Mouse (Mus musculus) right cerebral cortex, postnatal 4 days (tissue): ENCODE measurements around the gene Shroom3.

ENCODE experiments used
- DNase-seq: peaks from one replicate; pipeline ENCODE4 v3.0.0-alpha.2; 2022

Gene Shroom3

DNA sequence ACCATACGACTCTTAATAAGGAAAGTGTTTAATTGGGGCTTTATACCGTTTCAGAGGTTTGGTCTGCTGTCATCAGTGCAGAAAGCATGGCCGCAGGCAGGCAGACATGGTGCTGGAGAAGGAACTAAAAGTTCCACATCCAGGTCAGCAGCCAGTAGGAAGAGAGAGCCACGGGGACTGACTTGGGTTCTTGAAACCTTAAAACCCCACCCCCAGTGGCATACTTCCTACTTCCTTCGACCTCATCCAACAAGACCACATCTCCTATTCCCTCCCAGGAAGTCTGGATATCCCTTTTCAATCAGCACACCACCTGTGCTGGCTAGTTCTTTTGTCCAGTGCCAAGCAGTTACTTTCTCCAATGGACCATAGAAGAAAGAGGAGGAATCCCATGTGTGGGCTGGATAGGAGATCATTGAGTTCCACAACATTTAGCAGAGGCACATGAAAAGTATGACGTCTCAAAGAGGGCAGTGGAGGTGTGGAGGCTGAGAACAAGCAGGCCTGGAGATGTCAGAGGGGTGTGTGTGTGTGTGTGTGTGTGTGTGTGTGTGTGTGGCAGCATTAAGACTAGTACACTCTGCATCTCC lies 76.0 kb downstream of the Shroom3 start:
- DNase-seq, result no peak

DNA sequence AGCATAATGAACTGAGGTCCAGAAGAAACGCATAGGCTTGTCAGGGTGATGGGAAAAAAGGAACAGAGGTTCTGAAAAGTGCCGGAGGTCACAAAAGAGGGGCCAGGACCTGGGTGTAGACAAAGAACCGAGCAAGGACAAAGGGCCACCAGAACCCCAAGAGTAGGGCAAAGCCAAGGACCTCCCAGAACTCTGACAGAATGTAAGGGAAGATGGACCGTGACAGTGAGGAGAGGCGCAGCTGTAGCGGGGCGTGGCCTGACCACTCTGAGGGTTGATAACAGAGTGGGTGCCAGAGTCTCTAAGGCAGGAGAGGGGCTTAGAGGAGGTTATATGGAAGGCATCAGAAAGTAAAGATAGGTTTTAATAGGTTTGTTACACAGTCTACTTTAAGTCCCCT lies 77.3 kb downstream of the Shroom3 start:
- DNase-seq, result no peak

DNA sequence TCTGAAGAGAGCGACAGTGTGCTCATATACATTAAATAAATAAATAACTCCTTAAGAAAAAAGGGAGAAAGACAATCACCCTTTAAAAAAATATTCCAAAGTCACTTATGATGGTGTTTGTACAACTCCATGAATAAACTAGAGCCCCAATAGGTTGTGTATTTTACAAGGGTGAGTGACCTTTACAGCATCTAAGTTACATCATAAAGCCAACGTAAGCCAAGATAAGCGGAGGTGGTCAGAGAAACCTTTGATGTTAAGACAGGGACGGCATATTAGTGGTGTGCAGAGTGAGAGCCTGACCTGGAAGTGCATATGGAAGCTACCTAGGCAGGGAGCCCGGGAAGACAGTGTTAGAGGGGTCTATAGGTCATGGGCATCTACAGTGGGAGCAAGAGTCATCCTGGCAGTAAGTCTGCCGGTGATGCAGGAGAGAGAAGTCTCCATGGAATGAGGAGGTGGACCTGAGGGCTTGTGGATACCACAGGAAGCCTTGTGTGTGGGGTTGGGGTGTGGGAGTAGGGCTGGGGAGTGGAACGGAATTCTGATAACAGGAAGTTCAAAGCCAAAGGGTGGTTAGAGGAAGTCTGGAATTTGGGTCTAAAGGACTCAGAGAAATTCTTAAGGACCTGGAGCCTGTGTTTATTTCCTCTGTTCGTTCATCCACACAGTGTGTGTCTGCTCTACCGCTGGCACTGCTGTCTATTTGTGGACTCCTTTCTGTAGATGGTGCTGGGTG lies 78.5 kb downstream of the Shroom3 start:
- DNase-seq, result no peak

DNA sequence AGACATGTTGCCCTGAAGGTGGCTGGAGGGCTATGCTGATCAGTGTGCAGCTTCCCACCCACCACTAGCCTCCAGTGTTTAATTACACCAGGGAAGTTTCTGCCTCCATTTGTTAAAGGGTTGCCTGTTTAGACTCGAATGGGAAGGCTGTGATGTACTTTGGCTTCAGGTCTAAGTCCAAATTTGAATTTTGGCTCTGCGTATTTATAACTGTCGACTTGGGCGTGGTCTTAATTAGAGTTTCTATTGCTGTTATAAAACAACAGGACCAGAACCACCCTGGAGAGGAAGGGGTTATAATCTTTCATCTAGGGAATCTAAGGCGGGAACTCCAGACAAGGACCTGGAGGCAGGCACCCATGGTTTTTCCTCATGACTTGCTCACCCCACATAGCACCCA lies 79.2 kb downstream of the Shroom3 start:
- no peak for DNase-seq

DNA sequence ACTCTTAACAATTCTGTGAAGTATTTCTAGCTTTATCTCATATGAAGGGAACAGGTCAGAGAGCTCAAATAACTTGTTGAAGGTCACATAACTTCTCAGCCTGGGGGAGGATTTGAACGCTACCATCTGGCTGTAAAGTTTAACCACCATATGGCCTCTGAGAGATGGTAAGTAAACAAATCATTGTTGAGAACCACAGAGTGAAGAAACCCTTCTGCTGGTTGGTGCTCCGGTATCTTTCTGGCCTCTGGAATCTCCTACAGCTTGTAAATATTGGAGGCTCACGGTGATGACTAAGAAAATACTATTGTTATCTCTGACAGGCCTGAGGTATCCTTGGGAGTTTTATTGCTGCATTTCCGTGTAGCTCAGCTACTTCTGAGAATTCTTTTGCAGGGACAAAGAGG lies 80.3 kb downstream of the Shroom3 start:
- DNase-seq, result no peak

DNA sequence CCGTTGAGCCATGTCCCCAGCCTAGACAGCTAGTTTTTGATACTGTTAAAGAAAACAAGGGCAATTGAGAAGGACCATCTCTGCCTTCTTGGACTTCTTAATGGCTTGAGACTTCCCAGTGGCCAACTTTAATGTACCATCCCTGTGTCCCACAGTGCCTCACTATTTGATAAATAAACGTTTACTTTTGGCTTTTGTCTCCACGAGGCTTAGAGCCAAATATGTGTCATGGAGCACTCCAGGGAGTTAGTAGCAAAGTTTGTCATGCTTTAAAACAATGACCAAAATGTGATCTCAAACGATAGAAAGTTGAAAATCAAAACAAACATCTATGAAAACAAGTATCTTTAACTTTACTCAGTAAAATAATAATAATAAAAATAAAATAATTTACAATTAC lies 83.1 kb downstream of the Shroom3 start:
- no peak for DNase-seq

DNA sequence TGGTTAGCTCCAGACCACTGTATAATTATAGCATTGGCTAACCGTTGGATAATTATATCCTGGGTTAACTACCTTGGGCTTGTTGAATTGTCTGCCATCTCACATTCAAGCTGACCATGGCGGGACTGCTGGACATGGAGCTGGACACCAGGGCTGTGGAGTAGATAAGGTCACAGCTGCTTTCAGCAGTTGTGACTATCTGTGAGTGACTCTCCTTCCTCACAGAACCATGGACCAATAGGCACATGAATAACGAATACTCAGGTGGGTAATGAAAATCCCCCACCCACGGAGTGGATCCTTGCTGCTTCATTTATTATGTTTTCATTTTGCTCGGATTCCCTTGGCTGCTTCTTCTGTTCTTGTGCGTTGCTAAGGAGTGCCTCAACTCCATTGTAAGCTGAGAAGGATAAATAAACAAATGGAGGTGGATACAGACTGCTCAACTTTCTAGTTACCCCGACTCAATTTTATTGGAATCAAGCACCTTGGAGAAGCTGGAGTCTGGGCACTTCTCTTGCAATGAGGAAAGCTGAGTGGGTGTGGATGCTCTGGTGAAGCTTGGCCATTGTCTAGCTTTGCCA lies 84.1 kb downstream of the Shroom3 start:
- DNase-seq, result no peak

DNA sequence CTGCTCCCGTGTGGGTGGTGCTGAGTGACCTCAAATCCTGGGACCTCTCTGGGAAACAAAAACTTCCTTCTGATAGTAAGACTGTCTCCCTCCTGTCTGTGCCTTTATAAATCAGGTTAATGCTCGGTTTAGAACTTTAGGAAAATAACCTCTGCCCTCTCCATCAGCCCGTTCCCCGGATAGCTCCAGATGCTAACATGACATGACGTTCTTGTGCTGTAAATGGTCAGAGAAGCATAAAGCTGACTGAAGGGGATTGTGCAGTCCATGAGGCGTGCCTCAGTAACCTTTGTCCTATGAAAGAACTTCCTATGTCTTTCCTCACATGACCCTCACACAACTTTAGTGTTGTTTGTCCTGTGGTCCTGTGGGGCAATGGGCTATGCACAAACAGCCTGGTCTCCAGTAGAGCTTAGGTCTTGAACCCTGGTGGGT lies 84.6 kb downstream of the Shroom3 start:
- no peak for DNase-seq

DNA sequence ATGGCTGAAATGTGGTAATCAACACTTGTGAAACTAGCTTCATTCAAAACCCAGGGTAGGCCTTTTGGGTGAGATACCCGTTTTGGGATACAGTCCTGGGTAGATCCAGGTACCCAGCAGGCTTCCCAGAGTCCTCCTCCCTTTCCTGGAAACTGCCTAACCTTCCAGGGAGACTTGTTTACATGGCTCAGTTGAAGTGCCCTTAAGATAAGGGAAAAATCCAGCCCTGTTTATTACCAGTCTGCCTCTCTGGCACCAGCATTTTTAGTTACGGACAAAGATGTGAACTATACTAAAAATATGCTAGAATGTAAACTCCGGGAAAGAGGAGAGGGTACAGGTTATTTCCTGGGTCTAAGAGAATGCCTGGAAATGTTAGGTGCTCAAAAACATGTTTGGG lies 90.6 kb downstream of the Shroom3 start:
- no peak for DNase-seq

DNA sequence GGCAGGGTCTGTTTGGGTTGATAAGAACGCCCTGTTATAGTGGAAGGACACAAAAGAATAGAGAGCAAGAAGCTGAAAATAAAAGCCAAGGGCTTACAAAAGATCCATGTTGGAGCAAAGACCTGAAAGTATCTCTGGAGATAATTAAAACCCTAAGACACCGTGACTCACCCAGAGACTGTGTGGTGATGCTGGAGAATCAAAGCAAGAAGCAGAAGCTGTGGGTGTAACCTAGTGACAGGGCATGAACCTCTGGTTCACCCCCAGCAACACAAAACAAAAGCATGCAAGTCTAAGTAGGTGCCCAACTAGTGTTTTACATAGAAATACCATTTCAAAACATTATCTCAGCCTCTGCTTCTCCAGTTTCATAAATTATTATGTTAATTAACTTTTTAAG lies 91.2 kb downstream of the Shroom3 start:
- no peak for DNase-seq

DNA sequence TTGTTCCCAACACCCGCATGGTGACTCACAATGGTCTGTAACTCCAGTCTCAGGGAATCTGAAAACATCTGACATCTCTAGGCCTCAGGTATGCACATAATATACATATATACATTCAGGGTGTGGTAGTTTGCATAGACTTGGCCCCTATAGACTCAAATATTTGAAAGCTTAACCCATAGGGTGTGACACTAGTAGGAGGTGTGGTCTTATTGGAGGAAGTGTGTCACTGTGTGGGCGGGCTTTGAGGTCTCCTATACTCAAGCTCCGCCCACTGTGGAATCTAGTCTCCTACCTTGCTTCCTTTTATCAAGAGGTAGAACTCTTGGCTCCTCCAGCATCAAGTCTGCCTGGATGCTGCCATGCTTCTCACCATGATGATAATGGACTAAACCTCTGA lies 91.7 kb downstream of the Shroom3 start:
- DNase-seq, result no peak

DNA sequence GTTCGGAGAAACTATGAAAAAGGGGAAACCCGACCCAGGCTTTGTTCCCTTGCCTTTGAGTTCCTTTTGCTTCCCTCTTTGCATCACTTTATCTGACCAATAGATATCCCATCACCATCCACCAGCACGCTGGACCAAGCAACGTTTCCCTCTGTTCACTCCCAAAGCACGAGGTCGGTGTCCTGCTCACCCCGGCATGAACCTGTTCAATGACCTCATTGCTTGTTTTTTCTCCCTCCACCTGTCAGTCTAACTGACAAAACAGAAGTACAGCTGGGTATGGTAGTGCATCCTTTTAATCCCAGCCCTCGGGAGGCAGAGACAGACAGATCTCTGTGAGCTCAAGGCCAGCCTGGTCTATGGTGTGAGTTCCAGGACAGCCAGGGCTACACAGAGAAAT lies 95.2 kb downstream of the Shroom3 start:
- no peak for DNase-seq

DNA sequence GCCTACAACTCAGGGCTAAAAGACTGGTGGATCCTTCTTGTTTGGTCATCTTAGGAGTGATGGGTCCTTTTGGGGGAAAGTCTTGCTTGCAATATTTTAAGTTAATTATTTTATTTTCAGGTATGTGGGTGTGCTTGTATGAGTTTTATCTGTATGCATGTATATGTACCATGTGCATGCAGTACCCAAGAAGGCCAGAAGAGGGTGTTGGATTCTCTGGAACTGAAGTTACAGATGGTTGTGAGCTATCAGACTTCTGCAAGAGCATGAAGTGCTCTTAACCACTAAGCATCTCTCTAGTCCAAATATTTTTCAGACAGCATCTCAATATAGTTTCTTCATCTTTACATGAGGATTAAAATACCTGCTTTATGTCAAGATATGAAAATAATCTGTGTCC lies 97.8 kb downstream of the Shroom3 start:
- DNase-seq, result no peak

DNA sequence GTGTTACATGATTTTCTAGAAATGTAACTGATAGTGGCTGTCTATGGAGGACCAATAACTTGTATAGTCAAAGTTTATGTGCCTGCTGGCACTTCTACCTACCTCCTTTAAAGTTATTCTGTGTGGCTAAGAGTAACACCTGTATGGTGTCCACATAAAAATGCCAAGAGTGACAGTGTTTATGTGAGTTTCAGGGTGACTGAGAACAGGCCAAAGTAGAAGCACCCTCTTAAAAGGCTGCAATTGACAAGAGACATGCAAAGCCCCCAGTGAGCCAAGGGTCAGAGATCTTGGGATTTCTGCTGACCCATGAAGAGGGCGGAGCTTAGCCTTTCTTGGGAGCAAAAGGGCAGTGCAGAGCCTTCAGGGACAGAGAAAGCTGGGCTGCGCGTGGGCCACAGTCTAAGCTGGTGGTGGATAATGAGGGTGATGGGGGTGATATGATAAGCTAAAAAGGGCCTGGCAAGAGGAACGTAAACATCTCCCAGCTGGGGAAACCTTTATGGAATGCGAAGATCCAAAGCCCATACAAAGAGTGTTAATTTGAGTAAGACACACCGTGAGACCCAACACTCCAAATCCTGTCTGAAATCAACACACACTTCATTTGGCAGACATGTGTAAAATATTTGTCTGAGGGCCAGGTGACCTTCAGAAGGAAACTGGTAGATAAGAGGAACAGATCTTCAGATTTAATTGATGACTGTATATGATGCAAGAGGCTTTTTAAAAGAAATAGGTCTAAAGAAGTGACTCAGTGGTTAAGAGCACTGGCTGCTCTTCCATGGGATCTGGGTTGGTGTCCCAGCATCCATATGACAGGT lies 101.0 kb downstream of the Shroom3 start:
- no peak for DNase-seq

DNA sequence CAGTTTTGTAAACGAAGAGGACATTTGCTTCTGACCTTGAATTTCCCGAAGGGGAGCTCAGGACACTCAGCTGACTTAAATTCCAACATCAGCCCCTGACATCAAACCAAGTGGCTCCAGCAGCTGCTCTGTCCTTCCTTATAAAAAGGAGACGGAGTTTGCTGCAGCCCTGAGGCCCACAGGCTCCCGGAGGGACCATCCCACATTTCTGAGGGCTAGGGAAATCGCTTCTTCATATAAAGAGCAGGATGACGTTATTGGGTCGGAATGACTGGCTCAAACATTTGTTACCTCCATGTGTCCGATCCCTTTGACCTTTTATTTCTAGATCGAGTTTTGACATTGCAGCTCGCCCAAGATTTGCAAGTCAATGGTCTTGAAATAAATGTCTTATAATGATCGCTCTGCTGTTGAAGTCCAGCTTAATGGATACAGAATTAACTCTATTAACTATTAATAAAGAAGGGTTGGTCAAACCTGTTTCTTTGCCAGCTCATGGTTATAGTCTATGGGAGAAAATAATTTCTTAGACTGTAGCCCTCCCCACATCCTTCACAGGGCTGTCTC lies 102.7 kb downstream of the Shroom3 start:
- no peak for DNase-seq

DNA sequence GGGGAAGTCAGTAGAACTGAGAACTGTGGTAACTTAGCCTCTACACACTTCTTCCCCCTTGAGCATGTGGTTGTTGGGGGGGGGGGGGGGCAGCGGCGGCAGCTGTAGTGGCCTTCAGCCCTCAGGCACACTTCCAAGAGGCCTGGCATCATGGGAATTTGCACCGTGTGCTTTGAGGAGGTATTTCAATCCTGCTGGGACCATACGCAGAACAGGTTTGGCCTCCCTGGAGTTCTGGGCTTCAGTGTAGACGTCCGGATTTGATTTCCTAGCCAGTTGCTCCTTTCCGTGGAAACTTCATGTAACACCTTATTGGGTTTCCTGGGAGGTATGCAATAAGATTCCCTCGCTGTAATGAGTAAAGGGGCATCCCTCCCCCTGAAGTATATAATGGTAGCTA lies 105.8 kb downstream of the Shroom3 start:
- DNase-seq, result no peak

DNA sequence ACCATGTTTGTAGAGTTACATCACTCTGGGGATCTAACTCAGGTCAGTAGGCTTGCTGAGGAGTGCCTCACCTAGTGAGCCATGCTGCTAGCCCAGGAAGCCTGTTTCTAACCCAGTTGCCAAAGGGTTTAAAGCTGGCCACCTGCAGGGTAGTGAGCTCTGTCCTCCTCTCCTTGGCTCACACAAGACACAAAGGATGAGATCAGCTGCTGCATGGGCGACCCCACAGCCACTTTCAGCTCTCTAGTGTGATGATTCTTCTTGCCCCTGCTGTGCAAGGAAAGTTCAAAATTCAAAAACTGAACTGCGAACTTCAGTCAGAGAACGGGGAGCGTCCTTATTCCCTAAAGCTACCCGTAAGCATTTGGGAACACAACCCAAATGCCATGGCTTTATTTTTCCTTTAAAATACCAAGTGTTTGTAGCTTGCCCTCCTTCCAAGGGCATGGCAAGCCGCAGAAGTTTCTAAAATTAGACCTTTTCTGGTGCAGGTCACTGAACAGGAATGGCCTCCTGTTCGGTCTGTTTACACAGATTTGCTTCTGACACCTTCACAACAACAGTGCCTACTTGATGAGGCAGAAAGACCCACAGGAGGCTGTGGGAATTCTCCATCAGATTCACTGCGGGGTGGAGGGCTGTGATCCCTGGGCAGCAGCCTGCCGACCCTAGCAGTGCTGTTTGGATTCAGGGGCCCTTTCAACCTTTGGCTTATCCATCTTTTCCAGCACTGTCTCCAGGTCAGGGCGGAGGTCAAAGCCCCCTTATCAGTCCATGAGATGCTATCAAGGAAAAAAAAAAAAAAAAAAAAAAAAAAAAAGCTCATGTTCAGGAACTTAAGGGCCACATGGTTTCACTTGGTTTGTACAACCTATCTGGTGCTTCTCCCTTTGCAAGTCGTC lies 113.1 kb downstream of the Shroom3 start:
- no peak for DNase-seq

DNA sequence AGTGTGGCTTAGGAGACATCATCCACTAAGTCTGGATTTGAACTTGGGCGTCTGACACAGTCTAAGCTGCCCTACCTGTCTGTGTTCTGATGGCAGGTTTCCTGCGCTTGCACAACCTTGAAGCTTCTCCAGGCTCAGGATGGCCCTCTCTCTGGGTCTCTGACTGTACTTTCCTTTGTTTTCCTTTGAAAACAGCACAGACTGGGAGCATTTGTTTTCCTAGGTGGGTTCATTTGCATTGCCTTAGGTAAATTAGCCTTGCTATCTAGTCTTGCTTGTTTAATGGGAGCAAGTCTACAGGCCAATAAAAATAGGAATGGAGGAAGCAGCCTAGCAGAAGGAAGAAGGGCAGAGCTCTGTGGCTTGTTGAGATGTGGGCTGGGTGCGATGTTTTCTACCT lies 114.7 kb downstream of the Shroom3 start:
- no peak for DNase-seq

DNA sequence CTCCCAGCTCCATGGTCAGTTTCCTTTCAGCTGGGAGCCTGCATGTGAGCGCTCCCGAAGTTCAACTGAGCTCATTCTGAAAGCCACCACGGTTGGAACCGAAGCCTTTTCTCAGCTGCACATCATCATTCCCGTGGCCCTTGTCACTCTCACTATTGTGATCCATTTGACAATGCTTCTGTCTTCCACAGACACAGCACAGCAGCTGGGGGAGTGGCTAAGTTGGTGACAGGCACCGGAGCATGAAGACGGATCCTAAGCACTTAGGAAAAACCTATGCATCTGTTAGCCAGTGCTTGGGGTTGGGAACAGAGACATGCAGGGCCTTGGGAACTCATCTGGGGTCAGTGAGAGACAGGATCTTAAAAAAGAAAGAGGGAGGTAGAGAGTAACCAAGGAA lies 121.1 kb downstream of the Shroom3 start:
- no peak for DNase-seq

DNA sequence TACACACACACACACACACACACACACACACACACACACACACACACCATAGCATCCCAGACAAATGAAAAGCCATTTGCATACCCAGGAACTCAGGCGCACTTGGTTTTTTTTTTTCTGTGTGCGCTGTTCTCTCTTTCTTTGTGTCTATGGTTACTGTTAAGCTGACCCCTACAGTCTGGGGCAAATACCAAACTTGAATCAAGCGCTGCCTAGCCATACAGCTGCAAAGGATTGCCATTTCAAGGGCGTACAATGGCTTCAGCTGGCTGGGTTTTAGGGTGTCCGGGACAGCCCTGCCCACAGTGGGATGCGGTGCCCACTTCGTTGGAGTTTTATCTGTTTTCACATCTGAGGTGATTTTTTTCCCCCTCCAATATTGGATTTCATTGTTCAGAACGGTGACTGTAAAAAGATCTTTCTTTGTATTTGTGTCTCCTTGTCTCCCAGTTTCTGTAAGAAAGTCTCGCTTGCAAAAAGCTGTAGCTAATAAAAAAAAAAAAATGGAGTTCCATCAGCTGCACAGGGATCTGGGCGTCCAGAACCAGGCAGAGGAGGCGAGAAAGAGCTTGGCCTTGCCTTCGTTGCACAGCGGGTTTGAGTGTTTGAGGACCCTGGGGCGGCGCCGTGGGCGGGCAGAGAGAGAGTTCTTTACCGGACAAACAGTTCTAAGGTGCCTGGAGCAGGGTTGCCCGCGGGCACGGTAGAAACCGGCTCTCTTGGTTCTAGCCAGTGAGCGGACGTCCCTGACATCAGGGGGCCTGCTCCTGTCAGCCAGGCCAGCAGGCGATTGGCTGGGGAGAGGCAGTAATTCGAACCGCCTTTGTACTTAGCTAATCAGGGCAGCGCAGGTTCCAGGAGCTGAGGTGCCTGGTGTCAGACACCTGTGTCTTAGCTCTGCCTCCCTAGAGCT lies 125.5 kb downstream of the Shroom3 start:
- DNase-seq, result peak; percentile 22

DNA sequence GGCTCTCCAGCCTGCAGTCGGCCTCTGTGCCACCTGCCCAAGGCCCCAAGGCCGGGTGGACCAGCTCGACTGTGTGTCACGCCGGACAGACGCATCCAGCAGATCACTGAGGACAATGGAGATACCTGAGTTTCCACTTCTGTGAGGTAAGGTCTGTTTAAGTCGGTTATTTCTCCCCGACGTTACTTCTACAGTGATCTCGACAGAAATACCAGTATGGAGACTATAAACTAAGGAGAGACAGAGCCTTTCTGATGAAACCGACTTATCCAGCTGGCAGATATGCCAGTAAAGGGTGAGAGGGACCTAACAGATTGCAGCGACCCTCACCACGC lies 126.1 kb downstream of the Shroom3 start:
- DNase-seq, result no peak
